Mouse (Mus musculus): Measurements from ENCODE around the gene C2cd2l.
"Not testable (repeated sequence)": the region's sequence is repeated elsewhere in the genome, so short reads cannot be mapped to it uniquely, and the experiment has no call there.

Gene C2cd2l

DNA sequence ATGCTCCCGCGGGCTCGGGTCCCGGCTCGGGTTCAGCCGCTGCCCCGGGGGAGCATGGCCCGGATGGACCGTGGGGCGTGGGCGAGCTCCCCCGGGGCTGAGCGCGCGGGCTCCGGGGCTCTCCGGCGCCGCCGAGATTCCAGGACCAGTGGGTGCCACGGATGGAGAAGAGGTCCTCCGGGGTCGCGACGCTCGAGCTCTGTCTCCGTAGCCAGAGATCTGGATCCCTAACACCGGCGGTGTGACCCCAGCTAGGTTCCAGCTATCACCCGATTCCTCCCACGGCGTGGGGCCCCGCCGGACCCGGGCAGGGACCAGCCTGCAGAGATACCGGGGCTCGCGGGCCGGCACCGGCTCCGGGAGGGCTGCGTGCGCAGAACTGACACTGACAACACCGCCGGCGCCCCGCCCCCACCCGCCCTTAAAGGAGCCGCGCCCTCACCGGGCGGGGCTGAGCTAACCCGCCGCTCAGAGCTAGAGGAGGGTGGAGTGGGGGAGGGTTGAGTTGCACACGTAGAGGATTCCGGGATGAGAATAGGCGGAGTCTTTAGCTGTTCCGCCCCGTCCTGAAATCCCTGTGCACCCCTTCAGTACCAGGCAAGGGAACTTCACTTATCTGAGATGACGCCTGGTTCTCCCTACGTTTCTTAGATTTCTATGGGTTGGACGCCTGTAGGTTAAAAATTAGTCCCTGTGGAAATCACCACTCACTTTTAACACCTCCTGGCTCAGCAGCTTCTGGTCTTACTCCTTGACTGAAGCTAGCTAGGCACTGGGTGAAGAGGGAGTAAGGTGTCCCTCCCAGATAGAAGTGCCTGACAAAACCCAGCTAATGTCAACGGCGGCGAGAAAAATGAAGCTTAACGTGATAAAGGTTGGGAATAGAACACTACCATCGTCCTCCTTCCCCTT lies at the start of gene C2cd2l:
C2cd2l (minus strand) TSS at position 399 of the 912 bp plus-strand sequence.
- peak; percentile 91 to 93 for DNase-seq (ENCODE audit: low spot score in 2 of 2)

DNA sequence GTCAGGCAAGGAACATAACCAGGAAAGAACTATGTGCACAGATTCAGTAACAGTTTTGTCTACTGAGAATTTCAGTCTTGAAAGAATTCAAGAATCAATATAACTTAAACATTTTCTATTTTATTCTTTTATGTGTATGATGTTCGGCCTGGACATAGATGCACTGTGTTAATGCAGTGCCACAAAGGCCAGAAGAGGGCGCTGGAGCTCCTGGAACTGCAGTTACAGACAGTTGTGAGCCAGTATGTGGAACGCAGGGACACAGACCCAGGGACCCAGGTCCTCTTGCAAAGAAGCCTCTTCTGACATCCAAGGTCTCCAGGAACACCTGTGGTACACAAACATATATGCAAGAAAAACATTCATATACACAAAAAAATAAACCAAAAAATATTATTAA lies 44.4 kb upstream of the C2cd2l start:
- DNase-seq (ENCODE audit: low spot score in 2 of 2): no peak

DNA sequence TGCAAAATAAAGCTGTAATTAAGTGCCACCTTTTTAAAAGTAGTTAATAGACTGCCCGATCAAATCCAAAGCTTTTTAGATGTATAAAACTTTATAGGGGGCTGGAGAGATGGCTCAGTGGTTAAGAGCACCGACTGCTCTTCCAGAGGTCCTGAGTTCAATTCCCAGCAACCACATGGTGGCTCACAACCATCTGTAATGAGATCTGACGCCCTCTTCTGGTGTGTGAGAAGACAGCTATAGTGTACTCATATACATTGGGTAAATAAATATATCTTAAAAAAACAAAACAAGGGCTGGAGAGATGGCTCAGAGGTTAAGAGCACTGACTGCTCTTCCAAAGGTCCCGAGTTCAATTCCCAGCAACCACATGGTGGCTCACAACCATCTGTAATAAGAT lies 41.8 kb upstream of the C2cd2l start:
- DNase-seq (ENCODE audit: low spot score in 2 of 2): not testable (repeated sequence)

DNA sequence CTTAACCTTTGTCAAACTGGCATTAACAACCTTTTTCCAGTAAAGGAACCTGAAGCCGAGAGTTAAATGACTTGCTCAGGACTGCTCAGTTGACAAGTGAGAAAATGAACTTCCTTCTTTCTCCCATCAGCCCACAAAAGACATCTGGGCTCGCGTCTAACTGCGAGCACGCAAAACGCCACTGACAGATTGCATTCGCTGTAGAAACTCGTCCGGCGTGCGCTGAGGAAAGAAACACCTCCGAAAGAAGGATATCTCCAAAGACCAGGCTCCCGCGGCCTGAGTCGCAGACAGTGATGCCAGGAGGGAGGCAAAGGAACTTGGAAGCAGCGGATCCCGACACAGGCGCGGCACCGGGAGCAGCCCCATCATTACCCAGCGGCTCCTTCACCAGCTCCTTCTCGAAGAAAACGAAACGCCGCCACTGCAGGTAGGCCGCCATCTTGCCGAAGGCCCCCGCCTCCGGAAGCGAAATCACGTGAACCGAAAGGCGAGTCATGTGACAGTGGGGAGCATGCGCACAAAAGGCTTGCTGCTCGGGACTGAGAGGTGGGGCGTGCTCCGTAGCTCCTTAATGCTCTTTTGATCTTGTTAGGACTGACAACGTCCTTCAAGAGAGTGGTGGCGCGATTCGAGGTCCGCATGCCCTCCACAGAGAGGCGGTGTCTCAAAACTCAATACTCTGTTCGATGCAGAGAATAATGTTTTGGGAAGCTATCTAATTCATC lies 41.3 kb upstream of the C2cd2l start, which contains the start of gene Vps11:
Vps11 (minus strand) TSS at position 481 of the 728 bp plus-strand sequence.
- DNase-seq (ENCODE audit: low spot score in 2 of 2): peak; percentile 93 to 95

DNA sequence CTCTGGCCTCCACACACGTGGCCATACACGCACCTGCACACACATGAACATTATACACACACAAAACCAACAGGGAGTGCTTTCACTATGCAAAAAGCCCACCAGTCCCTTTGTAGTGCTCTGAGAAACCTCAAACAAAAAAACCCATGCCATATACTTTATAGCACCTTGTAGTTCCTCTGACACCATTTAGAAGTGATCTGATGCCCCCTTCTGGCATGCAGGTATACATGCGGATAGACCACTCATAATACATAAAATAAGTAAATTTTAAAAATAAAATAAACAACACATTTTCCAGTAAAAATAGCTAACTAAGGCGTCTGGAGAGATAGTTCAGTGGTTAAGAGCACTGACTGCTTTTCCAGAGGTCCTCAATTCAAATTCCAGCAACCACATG lies 37.1 kb upstream of the C2cd2l start:
- DNase-seq (ENCODE audit: low spot score in 2 of 2): no peak

DNA sequence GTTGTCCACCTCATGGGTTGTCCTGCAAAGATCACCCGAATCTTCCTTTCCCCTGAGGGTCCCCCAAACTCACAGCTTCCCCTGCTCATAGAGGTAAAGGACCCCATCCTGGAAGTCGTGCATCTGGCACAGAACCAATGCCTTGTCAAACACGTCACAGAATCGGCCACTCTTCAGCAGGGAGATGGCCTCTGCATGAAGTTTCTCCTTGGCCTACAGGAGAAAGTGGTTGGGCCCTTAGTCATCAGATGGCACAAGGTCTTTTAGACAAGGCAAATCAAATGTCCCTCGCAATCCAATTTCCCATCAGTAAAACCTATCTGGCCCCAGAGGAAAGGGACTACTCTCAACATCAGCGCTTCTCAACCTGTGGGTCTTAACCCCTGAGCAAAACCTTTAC lies 33.1 kb upstream of the C2cd2l start:
- no peak for DNase-seq (ENCODE audit: low spot score in 2 of 2)

DNA sequence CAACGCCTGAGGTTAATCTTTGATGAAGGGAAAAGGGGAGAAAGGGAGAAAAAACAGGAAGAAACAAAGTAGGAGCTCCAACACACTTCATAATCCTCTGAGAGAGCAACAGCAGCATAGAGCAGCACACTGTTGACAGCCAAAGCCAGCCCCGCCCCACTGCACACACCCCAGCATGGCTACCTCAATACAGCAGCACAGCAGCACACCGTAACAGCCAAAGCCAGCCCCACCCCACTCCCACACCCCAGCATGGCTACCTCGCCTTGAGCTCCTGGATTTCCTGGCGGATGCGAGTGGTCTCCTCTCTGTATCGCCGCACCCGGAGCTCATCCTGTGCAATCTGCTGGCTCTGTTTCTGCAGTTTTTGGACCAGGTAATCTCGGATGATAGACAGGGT lies 32.3 kb upstream of the C2cd2l start:
- no peak for DNase-seq (ENCODE audit: low spot score in 2 of 2)

DNA sequence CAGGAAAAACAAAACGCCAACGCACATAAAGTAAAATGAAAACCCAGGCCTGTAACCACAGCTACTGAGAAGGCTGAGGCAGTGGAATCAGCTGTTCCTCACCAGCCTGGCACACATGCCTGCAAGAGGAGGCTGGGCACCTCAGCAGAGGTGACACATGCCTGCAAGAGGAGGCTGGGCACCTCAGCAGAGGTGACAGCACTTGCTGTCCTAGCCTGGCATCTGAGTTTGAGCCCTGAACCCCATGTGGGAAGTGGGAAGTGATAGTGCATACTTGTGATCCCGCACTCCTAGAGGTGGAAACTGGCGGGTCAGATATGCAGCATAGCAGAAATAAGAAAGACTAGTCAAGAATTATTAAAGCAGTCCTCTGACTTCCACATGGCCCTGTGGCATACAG lies 31.3 kb upstream of the C2cd2l start:
- no peak for DNase-seq (ENCODE audit: low spot score in 2 of 2)

DNA sequence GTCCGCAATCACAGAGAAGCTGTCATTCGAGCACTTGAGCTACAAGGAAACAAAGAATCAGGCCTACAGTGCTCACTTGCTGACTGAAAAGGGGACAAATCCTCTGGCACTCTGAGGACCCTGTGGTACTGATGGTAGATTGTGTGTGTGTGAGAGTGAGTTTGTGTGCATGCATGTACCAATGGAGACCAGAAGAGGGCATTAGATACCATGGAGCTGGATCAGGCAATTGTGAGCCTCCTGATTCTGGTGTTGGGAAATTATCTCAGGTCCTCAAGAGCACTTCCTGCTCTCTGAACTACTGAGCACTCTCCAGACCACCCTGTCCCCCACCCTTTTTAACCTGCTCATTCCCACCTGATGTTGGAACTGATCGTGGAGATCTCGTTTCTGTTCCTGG lies 28.5 kb upstream of the C2cd2l start:
- DNase-seq (ENCODE audit: low spot score in 2 of 2): no peak

DNA sequence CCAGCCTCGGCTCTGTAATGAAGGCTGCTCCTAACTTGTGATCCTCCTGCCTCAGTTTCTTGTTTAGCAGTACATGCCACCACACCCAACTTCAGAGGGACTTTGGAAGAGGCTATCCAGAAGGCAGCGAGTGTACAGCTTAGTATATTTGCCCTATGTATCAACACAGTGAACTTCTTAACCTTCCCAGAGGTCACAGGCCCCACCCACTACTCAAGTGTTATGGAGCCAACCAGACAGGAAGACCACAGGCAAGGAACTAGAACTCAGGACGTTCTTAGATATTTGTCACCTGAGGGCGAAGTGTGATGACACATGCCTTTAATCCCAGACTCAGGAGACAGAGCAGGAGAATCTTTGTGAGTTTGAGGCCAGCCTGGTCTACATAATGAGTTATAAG lies 27.5 kb upstream of the C2cd2l start:
- no peak for DNase-seq (ENCODE audit: low spot score in 2 of 2)

DNA sequence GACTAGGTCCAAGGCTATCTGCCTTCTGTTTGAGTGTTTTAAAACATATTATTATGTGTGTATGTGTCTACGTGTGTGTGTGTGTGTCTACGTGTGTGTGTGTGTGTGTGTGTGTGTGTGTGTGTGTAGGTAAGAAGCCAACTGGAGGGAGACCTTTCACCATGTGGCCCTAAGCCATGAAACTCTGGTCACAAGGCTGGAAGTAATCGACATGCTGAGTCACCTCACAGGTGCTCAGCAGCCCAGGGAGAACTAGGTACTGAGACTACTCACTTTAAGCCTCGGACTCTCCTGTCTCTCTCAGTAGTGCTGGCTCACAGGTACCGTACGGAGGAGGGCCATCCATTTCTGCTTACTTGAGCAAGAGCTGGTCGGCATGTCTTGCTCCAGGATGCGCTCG lies 27.1 kb upstream of the C2cd2l start:
- no peak for DNase-seq (ENCODE audit: low spot score in 2 of 2)

DNA sequence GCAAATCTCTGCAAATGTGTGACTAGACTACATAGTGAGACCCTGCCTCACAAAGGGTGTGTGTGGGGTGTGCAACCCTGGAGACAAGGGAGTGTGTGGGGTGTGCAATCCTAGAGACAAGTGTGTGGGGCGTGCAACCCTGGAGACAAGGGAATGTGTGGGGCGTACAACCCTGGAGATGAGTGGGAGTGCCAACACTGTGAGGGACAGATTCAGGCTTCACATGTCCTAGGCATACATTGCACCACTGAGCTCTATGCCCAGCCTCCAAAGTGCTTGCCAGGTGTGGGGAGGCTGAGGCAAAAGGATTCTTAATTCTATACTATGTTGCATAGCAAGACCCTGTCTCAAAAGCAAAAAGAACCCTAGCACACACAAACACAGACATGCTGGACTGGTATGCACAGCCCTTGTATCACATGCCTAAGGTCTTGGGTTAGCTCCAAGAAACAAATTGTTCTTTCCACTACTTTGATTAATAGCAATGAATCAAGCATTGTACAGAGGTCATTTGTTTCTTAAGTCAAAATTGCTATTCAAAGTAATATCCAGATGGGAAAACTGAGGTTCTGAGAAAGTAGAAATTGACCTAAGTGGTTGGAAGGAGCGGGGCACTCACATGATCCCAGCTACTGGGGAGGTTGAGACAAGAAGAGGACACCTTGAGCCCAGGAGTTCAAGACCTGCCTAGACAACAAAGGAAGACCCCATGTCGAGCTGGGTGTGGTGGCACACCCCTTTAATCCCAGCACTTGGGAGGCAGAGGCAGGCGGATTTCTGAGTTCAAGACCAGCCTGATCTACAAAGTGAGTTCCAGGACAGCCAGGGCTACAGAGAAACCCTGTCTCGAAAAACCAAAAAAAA lies 25.7 kb upstream of the C2cd2l start:
- no peak for DNase-seq (ENCODE audit: low spot score in 2 of 2)

DNA sequence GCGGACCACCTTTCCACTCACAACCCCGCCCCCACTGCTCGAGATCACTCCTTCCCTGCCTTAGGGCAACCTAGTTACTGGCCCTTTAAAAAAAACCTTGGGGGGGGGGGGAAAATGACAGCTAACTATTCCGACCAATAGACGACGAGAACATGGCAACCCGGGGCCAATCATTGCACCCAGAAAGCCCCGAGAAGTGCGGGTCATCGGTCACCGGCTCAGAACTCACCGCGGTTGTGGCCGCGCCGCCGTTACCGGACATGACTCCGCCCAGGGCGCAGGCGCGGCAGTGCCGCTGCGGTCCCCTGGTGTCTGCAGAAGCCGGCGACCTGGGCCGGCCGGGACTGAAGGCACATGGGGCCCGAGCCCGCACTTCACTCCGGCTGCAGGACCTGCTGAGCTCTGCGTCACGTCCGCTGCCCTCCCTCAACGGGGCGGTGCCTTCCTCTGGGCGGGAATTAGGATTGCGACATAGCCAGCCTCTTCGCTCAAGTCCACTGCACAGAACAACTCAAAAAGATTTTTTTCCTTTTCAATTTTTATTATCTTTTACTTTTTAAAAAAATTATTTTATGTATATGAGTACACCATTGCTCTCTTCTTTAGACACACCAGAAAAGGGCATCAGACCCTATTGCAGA lies 23.8 kb upstream of the C2cd2l start, which contains the start of gene Hmbs:
Hmbs (minus strand) TSS at position 448 of the 641 bp plus-strand sequence.
- DNase-seq (ENCODE audit: low spot score in 2 of 2): peak; percentile 93 to 94

DNA sequence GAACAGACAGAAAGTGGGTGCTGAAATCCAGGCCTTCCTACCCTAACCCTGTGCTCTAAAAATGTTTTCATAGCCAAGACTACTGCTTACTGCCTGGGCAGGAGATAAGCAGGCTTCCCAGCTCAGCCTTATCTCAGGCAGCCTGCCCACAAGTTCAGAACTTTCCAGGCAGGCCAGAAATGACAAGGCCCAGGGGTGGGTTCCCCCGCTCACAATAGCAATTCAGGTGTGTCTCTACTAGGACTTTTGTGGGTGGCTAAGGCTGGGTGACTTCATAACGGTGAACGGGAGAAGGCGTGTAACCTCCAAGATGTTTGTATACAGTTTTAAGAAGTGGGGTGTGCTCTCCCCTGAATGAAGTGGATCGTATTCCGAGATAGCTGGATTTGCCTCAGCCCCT lies 23.2 kb upstream of the C2cd2l start:
- DNase-seq (ENCODE audit: low spot score in 2 of 2): peak; percentile 48 to 62

DNA sequence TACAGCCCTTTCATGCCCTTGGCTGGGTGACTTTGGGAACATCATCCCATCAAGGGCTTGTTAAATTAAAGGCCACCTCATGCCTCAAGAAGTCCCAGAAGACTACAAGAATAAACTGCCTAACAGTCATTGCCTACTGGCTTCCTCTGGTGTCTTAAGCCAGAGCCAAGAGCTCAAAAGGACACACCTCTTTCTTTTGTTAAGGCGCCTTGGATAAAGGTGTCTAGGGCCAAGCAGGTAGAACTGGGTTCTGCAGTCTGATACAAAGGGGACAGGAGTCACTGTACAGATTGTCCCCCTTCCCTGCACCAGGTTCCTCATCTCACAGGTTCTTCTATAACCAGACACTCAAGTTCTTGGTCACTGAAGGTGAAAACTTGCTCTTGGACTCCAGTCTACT lies 22.5 kb upstream of the C2cd2l start:
- DNase-seq (ENCODE audit: low spot score in 2 of 2): no peak

DNA sequence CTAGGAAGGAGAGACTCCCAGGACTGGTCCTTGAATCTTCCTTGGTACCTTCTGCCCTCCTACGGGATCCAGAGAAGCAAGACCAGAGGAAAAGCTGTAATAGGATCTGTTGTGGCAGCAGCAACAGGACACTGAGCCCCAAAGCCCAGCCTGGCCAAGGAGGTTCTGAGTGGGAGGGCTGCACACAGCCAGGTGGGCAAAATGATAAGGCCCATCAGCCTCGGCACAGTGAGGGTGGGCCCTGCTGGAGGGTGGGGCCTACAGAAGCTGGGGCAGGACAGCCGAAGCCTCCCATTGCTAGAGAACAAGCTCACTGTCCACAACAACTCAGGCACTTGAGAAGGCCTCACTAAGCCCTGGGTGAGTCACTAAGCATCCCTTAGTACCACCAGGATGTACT lies 22.1 kb upstream of the C2cd2l start:
- DNase-seq (ENCODE audit: low spot score in 2 of 2): no peak

DNA sequence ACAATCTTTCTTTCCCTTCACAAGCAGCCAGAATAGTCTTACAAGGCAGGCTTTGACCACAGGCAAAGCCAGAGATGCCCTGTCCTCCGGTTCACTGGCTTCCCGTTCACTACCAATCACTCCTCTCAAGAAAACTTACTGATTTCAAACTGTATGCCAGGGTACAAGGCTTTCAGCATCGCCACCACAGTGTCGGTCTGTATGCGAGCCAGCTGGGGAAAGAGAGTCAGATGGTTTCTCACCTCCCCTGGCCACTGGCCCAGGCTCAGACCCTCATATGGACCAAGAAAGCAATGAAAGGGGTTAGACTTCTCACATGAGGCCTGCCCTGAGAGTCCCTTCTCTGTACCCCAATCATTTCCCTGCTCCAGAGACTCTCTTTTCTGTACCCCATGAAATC lies 21.4 kb upstream of the C2cd2l start:
- DNase-seq (ENCODE audit: low spot score in 2 of 2): no peak

DNA sequence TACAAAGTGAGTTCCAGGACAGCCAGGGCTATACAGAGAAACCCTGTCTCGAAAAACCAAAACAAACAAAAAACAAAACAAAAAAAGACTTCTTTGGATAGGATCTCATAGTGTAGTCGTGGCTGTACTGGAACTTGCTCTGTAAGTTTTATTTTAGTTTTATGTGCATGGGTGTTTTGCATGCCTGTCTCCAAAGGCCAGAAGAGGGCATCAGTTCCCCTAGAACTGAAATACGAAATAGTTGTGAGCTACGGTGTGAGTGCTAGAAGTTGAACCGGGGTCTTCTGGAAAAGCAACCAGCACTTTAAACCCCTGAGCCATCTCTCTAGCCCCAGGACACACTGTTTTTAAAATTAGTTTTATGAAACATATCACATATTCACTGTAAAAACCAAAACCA lies 18.5 kb upstream of the C2cd2l start:
- DNase-seq (ENCODE audit: low spot score in 2 of 2): no peak

DNA sequence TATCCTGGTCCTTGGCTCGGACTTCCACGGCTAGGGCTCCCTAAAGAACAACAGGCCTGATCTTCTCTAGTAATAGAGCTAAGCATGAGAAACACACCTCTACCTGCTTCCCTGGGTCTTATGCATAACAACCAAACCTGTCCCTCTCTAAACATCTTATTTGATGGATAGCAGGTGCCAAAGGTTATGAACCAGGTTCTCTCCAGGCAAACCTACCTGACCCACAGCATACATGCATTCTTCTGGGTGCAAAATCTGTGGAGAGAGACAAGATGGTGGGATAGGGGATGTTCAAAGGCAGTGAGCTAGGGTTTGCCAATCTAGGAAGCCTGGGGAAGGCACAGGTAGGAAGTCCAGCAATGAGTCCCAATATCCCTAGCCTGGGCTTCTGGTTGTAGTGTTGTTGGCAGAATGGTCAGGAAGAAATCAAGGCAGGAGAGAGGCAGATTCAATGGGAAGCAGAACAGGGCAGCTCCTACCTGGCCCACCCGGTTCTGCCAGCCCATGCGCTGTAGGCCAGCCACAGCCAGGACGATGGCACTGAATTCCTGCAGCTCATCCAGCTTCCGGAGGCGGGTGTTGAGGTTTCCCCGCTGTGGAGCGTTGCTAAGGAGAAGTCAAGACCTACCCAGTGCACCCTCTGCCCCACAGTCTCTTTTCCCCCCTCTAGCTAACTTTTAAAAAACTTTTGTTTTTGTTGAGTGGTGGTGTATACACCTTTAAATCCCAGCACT lies 17.5 kb upstream of the C2cd2l start:
- DNase-seq (ENCODE audit: low spot score in 2 of 2): no peak

DNA sequence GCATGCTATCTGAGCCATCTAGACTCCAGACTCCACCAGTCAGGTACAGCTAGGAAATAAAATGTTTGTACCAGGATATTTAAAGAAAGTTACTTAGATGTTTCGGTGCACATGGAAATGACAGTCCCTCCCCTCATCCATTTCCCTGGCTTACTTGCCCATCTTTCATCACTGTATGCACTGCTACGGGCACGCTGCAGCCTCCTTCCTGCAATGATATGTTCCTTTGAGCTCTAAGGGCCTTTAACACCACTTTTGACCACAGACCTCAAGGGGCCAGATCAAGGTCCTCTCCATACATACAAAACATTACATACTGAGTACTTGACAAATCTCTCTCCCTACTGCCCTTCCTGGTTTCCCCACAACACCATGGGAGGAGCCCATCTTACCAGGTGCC lies 16.9 kb upstream of the C2cd2l start:
- DNase-seq (ENCODE audit: low spot score in 2 of 2): no peak

DNA sequence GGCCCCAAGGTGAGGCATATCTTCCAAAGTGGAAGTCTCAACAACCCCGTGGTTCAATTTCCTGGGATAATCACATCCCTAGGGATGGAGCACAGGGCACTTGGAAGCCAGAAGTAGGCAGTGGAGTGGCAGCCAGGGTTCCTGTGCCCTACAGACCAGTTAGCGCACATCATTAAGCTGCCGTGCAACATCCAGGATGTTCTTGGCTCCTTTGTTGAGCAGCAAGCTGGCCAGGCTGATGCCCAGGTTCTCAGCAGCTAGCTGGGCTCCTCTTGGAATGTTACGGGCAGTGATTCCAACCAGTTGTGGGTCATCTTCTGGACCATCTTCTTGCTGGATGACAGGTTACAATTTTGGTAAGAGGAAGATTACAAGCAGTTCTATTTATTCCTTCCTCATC lies 16.4 kb upstream of the C2cd2l start:
- DNase-seq (ENCODE audit: low spot score in 2 of 2): not testable (repeated sequence)
